Mouse (Mus musculus): ENCODE measurements around the gene Ugt1a5.

- TF ChIP-seq CTCF (IDR thresholded peaks at IDR 0.05; ENCODE audit: low read depth) (no peak), EP300 (IDR thresholded peaks at IDR 0.05; ENCODE audit: low read depth) (no peak)
Observed at GRCm38 (mm10) chr1:88137264-88137663, 28.5 kb upstream of the Ugt1a5 start.

Measured in liver, embryonic 14.5 days (tissue).